Mouse (Mus musculus) cerebellum, adult 9-11 months (tissue): ENCODE results near the gene Dydc2.

Experiments
- DNase-seq: peaks from one replicate; pipeline ENCODE4 v3.0.0; 2022

The Dydc2 gene

DNA sequence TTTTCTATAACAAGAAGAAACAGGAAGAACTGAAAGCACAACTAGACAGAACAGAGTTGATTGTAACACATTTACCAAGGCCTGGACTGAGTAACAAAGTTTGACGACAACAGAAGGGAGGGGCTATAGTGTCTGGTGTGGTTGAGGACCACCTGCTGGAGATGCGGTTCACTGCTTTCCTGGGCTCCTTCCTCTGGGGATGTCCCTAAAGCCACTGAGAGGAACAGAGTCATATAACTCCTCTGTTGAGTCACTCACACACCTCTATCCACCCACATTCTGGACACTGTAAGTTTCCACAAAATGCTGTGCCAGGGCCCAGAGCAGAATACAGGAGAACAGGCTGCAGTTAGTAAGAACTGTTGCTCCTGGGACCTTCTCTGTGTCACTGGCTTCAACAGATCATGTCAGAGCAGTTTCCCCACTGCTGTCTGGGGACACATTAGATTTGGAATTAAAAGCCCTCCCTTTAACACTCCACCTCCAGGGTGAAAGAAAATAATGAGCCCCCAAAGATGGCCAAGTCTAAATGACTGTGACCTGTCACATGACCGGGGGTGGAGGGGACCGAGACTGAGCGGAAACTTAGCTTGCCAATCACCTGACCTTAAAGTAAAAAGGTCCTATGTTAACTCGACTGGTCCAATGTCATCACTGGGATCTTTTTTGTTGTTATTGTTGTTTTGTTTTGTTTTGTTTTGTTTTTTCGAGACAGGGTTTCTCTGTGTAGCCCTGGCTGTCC is 68.9 kb downstream of the Dydc2 start:
- no peak for DNase-seq
